Mouse (Mus musculus): ENCODE results near the gene Bag6. TPM values are rescaled to one million over a fixed set of nuclear protein-coding genes. Genes with fewer than 3 reads are reported as not detected.
"Not testable (repeated sequence)": the region's sequence is repeated elsewhere in the genome, so short reads cannot be mapped to it uniquely, and the experiment has no call there.

Gene Bag6
- total RNA-seq, 2 experiments from 2014 or later = 68.8 to 93.9 TPM

GRCm38 (mm10) chr17:35108097-35108496 is 26.9 kb upstream of the Bag6 start, which contains the start of gene Ly6g5c:
Ly6g5c (plus strand) TSS chr17:35108279.
- ATAC-seq (replicated peaks; ENCODE audit: poor library complexity, severe bottlenecking) = no peak

GRCm38 (mm10) chr17:35111774-35112173 is 23.2 kb upstream of the Bag6 start:
- ATAC-seq (replicated peaks; ENCODE audit: poor library complexity, severe bottlenecking) = no peak

GRCm38 (mm10) chr17:35115046-35116019 is 19.6 kb upstream of the Bag6 start, which contains the start of gene Ly6g5b:
Ly6g5b (minus strand) TSS chr17:35115428.
- ATAC-seq (replicated peaks; ENCODE audit: poor library complexity, severe bottlenecking) = peak; percentile 63

GRCm38 (mm10) chr17:35120745-35121142 is 14.2 kb upstream of the Bag6 start:
- no peak for ATAC-seq (replicated peaks; ENCODE audit: poor library complexity, severe bottlenecking)

GRCm38 (mm10) chr17:35121143-35121799 is 13.7 kb upstream of the Bag6 start, which contains the start of gene Gpank1:
Gpank1 (plus strand) TSS chr17:35121455.
- peak; percentile 85 for ATAC-seq (replicated peaks; ENCODE audit: poor library complexity, severe bottlenecking)

GRCm38 (mm10) chr17:35121871-35122303 is 13.1 kb upstream of the Bag6 start, which contains the start of gene Csnk2b:
Csnk2b (minus strand) TSS chr17:35122053.
- peak; percentile 5; the same call in 1 of the 2 replicates for ATAC-seq (replicated peaks; ENCODE audit: poor library complexity, severe bottlenecking)

- ATAC-seq (replicated peaks; ENCODE audit: poor library complexity, severe bottlenecking) = not testable (repeated sequence)
Observed at GRCm38 (mm10) chr17:35123287-35123686, 11.7 kb upstream of the Bag6 start.

- not testable (repeated sequence) for ATAC-seq (replicated peaks; ENCODE audit: poor library complexity, severe bottlenecking)
Observed at GRCm38 (mm10) chr17:35124261-35124896, 10.6 kb upstream of the Bag6 start.

- peak; percentile 32; the same call in 1 of the 2 replicates for ATAC-seq (replicated peaks; ENCODE audit: poor library complexity, severe bottlenecking)
Observed at GRCm38 (mm10) chr17:35125081-35125480, 9.9 kb upstream of the Bag6 start.

GRCm38 (mm10) chr17:35125578-35125977 is 9.4 kb upstream of the Bag6 start:
- no peak for ATAC-seq (replicated peaks; ENCODE audit: poor library complexity, severe bottlenecking)

GRCm38 (mm10) chr17:35126206-35126611 is 8.8 kb upstream of the Bag6 start, which contains the start of gene D17H6S53E:
D17H6S53E (plus strand) TSS chr17:35126373.
- ATAC-seq (replicated peaks; ENCODE audit: poor library complexity, severe bottlenecking) = peak; percentile 37

GRCm38 (mm10) chr17:35127017-35127416 is 8.0 kb upstream of the Bag6 start:
- ATAC-seq (replicated peaks; ENCODE audit: poor library complexity, severe bottlenecking) = peak; percentile 38

- ATAC-seq (replicated peaks; ENCODE audit: poor library complexity, severe bottlenecking) = no peak
Observed at GRCm38 (mm10) chr17:35128996-35129395, 6.0 kb upstream of the Bag6 start.

- ATAC-seq (replicated peaks; ENCODE audit: poor library complexity, severe bottlenecking) = no peak
Observed at GRCm38 (mm10) chr17:35131038-35131437, 3.9 kb upstream of the Bag6 start.

GRCm38 (mm10) chr17:35131500-35132173 is 3.3 kb upstream of the Bag6 start, which contains the start of gene Apom:
Apom (minus strand) TSS chr17:35132050.
- ATAC-seq (replicated peaks; ENCODE audit: poor library complexity, severe bottlenecking) = no peak

- ATAC-seq (replicated peaks; ENCODE audit: poor library complexity, severe bottlenecking) = no peak
Observed at GRCm38 (mm10) chr17:35132174-35132560, 2.8 kb upstream of the Bag6 start.

GRCm38 (mm10) chr17:35133517-35133916 is 1.5 kb upstream of the Bag6 start:
- ATAC-seq (replicated peaks; ENCODE audit: poor library complexity, severe bottlenecking) = no peak

- peak; percentile 74 for ATAC-seq (replicated peaks; ENCODE audit: poor library complexity, severe bottlenecking)
Observed at GRCm38 (mm10) chr17:35135591-35136320, 778 bp downstream of the Bag6 start.

- no peak for ATAC-seq (replicated peaks; ENCODE audit: poor library complexity, severe bottlenecking)
Observed at GRCm38 (mm10) chr17:35139269-35139668, 4.3 kb downstream of the Bag6 start.
